14 mouse cellular contexts compared by ENCODE assay signal in genomic region chr9:39708958-39709357, GRCm38 (mm10). TPM values are rescaled to one million over a fixed set of nuclear protein-coding genes. Genes with fewer than 3 reads are reported as not detected.
DNase-seq lines count a peak whose midpoint lies in the region; ATAC-seq lines count a peak whose summit lies in the region.
"Had no signal": no experiment of that assay in that cellular context is flagged by ENCODE, and none has a peak within 500 bp of the region (broad histone marks: within the 10 kb centered on the region; RNA-seq: fewer than 3 reads in every experiment).

No protein-coding gene starts in this region.

- no peaks in the 10 kb centered on the region for H3K9me3 ChIP-seq in midbrain, embryonic 14.5 days (ENCODE audit: control insufficient read depth, low read length)
- no peaks in the 10 kb centered on the region for H3K9me3 ChIP-seq in midbrain, embryonic 11.5 days (ENCODE audit: control insufficient read depth, low read length)
- H3K9me3 ChIP-seq: limb, embryonic 12.5 days; midbrain, embryonic 10.5 days had no signal

- H3K4me1 ChIP-seq in midbrain, embryonic 14.5 days (ENCODE audit: control insufficient read depth, insufficient read depth, low read length) = no peaks in the 10 kb centered on the region
- no peaks in the 10 kb centered on the region for H3K4me1 ChIP-seq in midbrain, embryonic 11.5 days (ENCODE audit: control insufficient read depth, insufficient read depth, low read length)
- H3K4me1 ChIP-seq: limb, embryonic 12.5 days; midbrain, embryonic 10.5 days had no signal

- no peak overlapping the region for H3K27ac ChIP-seq in midbrain, embryonic 14.5 days (replicated peaks; ENCODE audit: low read depth, low read length)
- no peak overlapping the region for H3K27ac ChIP-seq in midbrain, embryonic 11.5 days (ENCODE audit: low read depth, low read length)
- H3K27ac ChIP-seq: limb, embryonic 12.5 days; midbrain, embryonic 10.5 days had no signal

- H3K36me3 ChIP-seq in midbrain, embryonic 14.5 days (ENCODE audit: control insufficient read depth, insufficient read depth, low read length) = no peaks in the 10 kb centered on the region
- no peaks in the 10 kb centered on the region for H3K36me3 ChIP-seq in midbrain, embryonic 11.5 days (ENCODE audit: control insufficient read depth, insufficient read depth, low read length)
- H3K36me3 ChIP-seq: limb, embryonic 12.5 days; midbrain, embryonic 10.5 days had no signal

- 68% methylated on average over 3 of the region's 3 CpGs for WGBS in midbrain, embryonic 14.5 days
- 81% methylated on average over 3 of the region's 3 CpGs for WGBS in midbrain, embryonic 11.5 days

- H3K4me3 ChIP-seq in midbrain, embryonic 14.5 days (replicated peaks; ENCODE audit: low read depth, low read length) = no peak overlapping the region
- H3K4me3 ChIP-seq in midbrain, embryonic 11.5 days (ENCODE audit: low read depth, low read length) = no peak overlapping the region
- H3K4me3 ChIP-seq: limb, embryonic 12.5 days; midbrain, embryonic 10.5 days had no signal

- ATAC-seq in midbrain, embryonic 14.5 days (ENCODE audit: low FRiP score, low TSS enrichment) = no peak
- no peak for ATAC-seq in midbrain, embryonic 11.5 days (ENCODE audit: low FRiP score)
- ATAC-seq in erythroblast, adult 5-6 weeks (replicated peaks; ENCODE audit: low FRiP score, poor library complexity, severe bottlenecking) = no peak

- H3K27me3 ChIP-seq in midbrain, embryonic 14.5 days (ENCODE audit: control insufficient read depth, insufficient read depth, low read length) = no peaks in the 10 kb centered on the region
- H3K27me3 ChIP-seq in midbrain, embryonic 11.5 days (ENCODE audit: control insufficient read depth, insufficient read depth, low read length) = no peaks in the 10 kb centered on the region
- H3K27me3 ChIP-seq: limb, embryonic 12.5 days had no signal

- no peak overlapping the region for H3K4me2 ChIP-seq in midbrain, embryonic 14.5 days (ENCODE audit: low read length)
- no peak overlapping the region for H3K4me2 ChIP-seq in midbrain, embryonic 11.5 days
- H3K4me2 ChIP-seq: limb, embryonic 12.5 days had no signal

- DNase-seq in gastrocnemius, postnatal 10 days = peak; percentile 27
- DNase-seq in gastrocnemius, adult 8-10 months (ENCODE audit: low spot score in 2 of 2) = no peak
- DNase-seq in midbrain, embryonic 14.5 days = peak; percentile 3
- no peak for DNase-seq in midbrain, embryonic 11.5 days (ENCODE audit: low spot score, missing footprints)
- DNase-seq in heart, postnatal 10 days = peak; percentile 45 to 50
- peak; percentile 20 for DNase-seq in skeletal muscle tissue, adult 2 months (ENCODE audit: low read depth, low spot score)
- DNase-seq in right cerebral cortex, postnatal 4 days = no peak

- intact Hi-C loops in heart, postnatal 10 days (cut with DNase I) = no loop called here

- no peak overlapping the region for H3K9ac ChIP-seq in midbrain, embryonic 14.5 days (replicated peaks; ENCODE audit: low read length)
- H3K9ac ChIP-seq in midbrain, embryonic 11.5 days (ENCODE audit: low read length) = no peak overlapping the region
- H3K9ac ChIP-seq: limb, embryonic 12.5 days had no signal

RNA-seq across cellular contexts. Expression of gene Olfr149, which starts 2.0 kb away (rescaled TPM):
- total RNA-seq in gastrocnemius, postnatal 10 days (2021) = not detected
- total RNA-seq in gastrocnemius, adult 8-10 months (2022) = not detected
- 0.12 TPM in 1 of 2 replicates, not detected in the other for polyA plus RNA-seq in midbrain, embryonic 14.5 days (2014; fragmentation: Nextera tagmentation; extraction: Ambion mirVana)
- 0.07 TPM in 1 of 2 replicates, not detected in the other for polyA plus RNA-seq in midbrain, embryonic 11.5 days (2014; fragmentation: Nextera tagmentation; extraction: Ambion mirVana)
- not detected for total RNA-seq in heart, postnatal 10 days (2021)
- not detected in 2 replicates for total RNA-seq in erythroblast, adult 5-6 weeks (2015; ENCODE audit: low replicate concordance)
- not detected in 2 replicates for total RNA-seq in erythroblast, adult 5-6 weeks (2017; ENCODE audit: low replicate concordance)
- total RNA-seq: adrenal gland, postnatal 4 days; neutrophil, adult 5-6 weeks had no signal
- polyA plus RNA-seq: gonadal fat pad, adult 2 months; intestine, embryonic 14.5 days; limb, embryonic 12.5 days; midbrain, embryonic 10.5 days had no signal

RNA-seq across cellular contexts. Expression of gene Olfr965, which starts 2.2 kb away (rescaled TPM):
- not detected for total RNA-seq in gastrocnemius, postnatal 10 days (2021)
- total RNA-seq in gastrocnemius, adult 8-10 months (2022) = not detected
- not detected in 2 replicates for polyA plus RNA-seq in midbrain, embryonic 14.5 days (2014; fragmentation: Nextera tagmentation; extraction: Ambion mirVana)
- polyA plus RNA-seq in midbrain, embryonic 11.5 days (2014; fragmentation: Nextera tagmentation; extraction: Ambion mirVana) = not detected in 2 replicates
- not detected for total RNA-seq in heart, postnatal 10 days (2021)
- not detected in 2 replicates for total RNA-seq in erythroblast, adult 5-6 weeks (2015; ENCODE audit: low replicate concordance)
- total RNA-seq in erythroblast, adult 5-6 weeks (2017; ENCODE audit: low replicate concordance) = 1.2 TPM in 1 of 2 replicates, not detected in the other
- total RNA-seq: adrenal gland, postnatal 4 days; neutrophil, adult 5-6 weeks had no signal
- polyA plus RNA-seq: gonadal fat pad, adult 2 months; intestine, embryonic 14.5 days; limb, embryonic 12.5 days; midbrain, embryonic 10.5 days had no signal

RNA-seq across cellular contexts. Expression of gene Olfr150, which starts 21.8 kb away (rescaled TPM):
- total RNA-seq in gastrocnemius, postnatal 10 days (2021) = not detected
- total RNA-seq in gastrocnemius, adult 8-10 months (2022) = not detected
- not detected in 2 replicates for polyA plus RNA-seq in midbrain, embryonic 14.5 days (2014; fragmentation: Nextera tagmentation; extraction: Ambion mirVana)
- polyA plus RNA-seq in midbrain, embryonic 11.5 days (2014; fragmentation: Nextera tagmentation; extraction: Ambion mirVana) = not detected in 2 replicates
- not detected for total RNA-seq in heart, postnatal 10 days (2021)
- total RNA-seq in erythroblast, adult 5-6 weeks (2015; ENCODE audit: low replicate concordance) = not detected in 2 replicates
- not detected in 2 replicates for total RNA-seq in erythroblast, adult 5-6 weeks (2017; ENCODE audit: low replicate concordance)
- total RNA-seq: adrenal gland, postnatal 4 days; neutrophil, adult 5-6 weeks had no signal
- polyA plus RNA-seq: gonadal fat pad, adult 2 months; intestine, embryonic 14.5 days; limb, embryonic 12.5 days; midbrain, embryonic 10.5 days had no signal

RNA-seq across cellular contexts. Expression of gene Olfr967, which starts 37.1 kb away (rescaled TPM):
- not detected for total RNA-seq in gastrocnemius, postnatal 10 days (2021)
- total RNA-seq in gastrocnemius, adult 8-10 months (2022) = not detected
- not detected in 2 replicates for polyA plus RNA-seq in midbrain, embryonic 14.5 days (2014; fragmentation: Nextera tagmentation; extraction: Ambion mirVana)
- polyA plus RNA-seq in midbrain, embryonic 11.5 days (2014; fragmentation: Nextera tagmentation; extraction: Ambion mirVana) = not detected in 2 replicates
- total RNA-seq in heart, postnatal 10 days (2021) = not detected
- total RNA-seq in erythroblast, adult 5-6 weeks (2015; ENCODE audit: low replicate concordance) = not detected in 2 replicates
- not detected in 2 replicates for total RNA-seq in erythroblast, adult 5-6 weeks (2017; ENCODE audit: low replicate concordance)
- total RNA-seq: adrenal gland, postnatal 4 days; neutrophil, adult 5-6 weeks had no signal
- polyA plus RNA-seq: gonadal fat pad, adult 2 months; intestine, embryonic 14.5 days; limb, embryonic 12.5 days; midbrain, embryonic 10.5 days had no signal

RNA-seq across cellular contexts. Expression of gene Olfr963, which starts 42.0 kb away (rescaled TPM):
- not detected for total RNA-seq in gastrocnemius, postnatal 10 days (2021)
- total RNA-seq in gastrocnemius, adult 8-10 months (2022) = not detected
- polyA plus RNA-seq in midbrain, embryonic 14.5 days (2014; fragmentation: Nextera tagmentation; extraction: Ambion mirVana) = not detected in 2 replicates
- polyA plus RNA-seq in midbrain, embryonic 11.5 days (2014; fragmentation: Nextera tagmentation; extraction: Ambion mirVana) = not detected in 2 replicates
- not detected for total RNA-seq in heart, postnatal 10 days (2021)
- not detected in 2 replicates for total RNA-seq in erythroblast, adult 5-6 weeks (2015; ENCODE audit: low replicate concordance)
- total RNA-seq in erythroblast, adult 5-6 weeks (2017; ENCODE audit: low replicate concordance) = not detected in 2 replicates
- total RNA-seq: adrenal gland, postnatal 4 days; neutrophil, adult 5-6 weeks had no signal
- polyA plus RNA-seq: gonadal fat pad, adult 2 months; intestine, embryonic 14.5 days; limb, embryonic 12.5 days; midbrain, embryonic 10.5 days had no signal

Comparison
In these comparisons a context has a peak if more than half of its experiments do, and no peak if none do; other contexts are left out.
1. DNase-seq: peak in gastrocnemius, postnatal 10 days (single experiment), midbrain, embryonic 14.5 days (single experiment), heart, postnatal 10 days (2 of 2) and skeletal muscle tissue, adult 2 months (single experiment); none in gastrocnemius, adult 8-10 months (0 of 2), midbrain, embryonic 11.5 days (single experiment) and right cerebral cortex, postnatal 4 days (single experiment).